Mouse (Mus musculus): ENCODE results near the gene Nsun2.

Gene Nsun2

DNA sequence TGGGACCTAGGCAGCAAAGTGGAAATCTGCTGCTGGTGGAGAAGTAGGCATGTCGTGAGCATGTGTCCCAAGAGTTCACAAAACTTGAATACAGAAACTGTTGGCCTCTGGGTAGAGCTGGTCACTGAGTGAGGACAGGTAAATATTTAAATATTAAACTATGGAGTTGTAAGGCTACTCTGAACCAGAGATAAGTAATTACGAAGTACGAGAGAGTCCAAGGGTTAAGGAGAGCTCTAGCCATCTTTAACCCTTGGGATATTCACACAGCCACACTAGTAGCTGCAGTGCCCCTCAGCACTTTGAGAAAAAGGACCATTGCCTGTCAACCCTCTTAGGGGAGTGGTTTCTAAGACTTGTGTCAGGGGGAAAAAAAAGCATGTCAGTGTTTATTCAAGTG, 102.8 kb downstream of the Nsun2 start:
- no peak for DNase-seq (ENCODE audit: low spot score)

GRCm38 (mm10) chr13:69636816-69637215, 103.3 kb downstream of the Nsun2 start:
- no peak for DNase-seq (ENCODE audit: low spot score)

- DNase-seq (ENCODE audit: low spot score) = no peak
Measured at GRCm38 (mm10) chr13:69637657-69638056, 104.1 kb downstream of the Nsun2 start.

DNA sequence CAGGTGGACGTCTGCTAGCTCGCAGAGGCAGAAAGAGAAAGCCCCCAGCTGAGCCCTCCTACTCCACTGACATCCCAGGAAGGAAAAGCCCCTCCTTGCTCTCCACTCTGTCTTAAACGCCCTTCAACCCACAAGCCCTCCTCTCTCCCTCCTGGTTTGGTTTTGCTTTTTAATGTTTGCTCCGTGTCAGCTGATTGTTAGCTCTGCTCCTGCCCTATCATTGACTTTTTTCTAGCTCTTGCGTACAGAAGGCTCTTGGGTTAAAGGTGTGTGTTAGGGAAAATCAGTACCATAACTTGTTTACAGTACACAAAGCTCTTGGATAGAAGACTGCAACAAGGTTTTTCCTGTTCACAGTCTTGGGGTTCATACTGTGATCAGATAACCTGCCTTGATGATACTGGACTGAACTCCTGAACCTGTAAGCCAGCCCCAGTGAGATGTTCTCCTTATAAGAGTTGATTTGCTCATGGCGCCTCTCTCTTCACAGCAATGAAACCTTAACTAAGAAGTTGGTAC, 104.6 kb downstream of the Nsun2 start:
- DNase-seq (ENCODE audit: low spot score) = no peak

GRCm38 (mm10) chr13:69639251-69639650, 105.7 kb downstream of the Nsun2 start:
- DNase-seq (ENCODE audit: low spot score) = no peak

DNA sequence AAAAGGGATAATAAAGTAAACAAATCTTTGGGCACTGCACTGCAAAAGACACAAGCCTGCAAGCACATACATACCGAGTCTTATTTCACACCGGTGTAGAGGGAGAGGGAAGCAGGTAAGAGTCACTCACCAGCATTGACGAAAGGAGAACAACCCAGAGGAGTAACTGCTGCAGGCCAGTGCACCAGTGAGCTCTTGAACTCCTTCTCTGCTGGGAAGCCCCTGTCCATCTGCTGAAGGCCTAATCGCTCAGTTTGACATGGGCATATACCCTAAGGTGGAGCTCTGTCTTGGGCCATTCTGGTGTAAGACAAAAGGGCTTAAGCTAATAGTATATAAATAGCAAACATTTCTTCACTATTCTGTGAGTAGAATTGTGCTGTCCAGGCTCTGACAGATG, 106.6 kb downstream of the Nsun2 start:
- DNase-seq (ENCODE audit: low spot score) = no peak

DNA sequence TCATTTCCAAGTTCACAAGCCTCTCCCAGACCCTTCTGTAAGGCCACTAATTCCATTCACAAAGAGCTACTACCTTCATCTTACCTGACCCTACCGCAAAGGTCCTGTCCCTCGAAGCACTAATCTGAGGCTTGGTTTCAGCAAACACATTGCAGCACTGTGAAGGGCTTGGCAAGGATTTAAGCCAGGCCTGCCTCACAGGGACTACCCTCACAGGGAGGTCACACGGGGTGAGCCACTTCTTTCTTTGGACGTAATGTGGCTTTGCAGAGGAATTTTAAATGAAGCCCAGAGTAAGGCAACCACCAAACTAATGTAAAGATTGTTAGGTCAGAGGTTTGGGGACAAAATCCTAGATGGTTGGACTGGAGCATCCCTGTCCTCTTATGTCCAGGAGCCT, 107.0 kb downstream of the Nsun2 start:
- no peak for DNase-seq (ENCODE audit: low spot score)

DNA sequence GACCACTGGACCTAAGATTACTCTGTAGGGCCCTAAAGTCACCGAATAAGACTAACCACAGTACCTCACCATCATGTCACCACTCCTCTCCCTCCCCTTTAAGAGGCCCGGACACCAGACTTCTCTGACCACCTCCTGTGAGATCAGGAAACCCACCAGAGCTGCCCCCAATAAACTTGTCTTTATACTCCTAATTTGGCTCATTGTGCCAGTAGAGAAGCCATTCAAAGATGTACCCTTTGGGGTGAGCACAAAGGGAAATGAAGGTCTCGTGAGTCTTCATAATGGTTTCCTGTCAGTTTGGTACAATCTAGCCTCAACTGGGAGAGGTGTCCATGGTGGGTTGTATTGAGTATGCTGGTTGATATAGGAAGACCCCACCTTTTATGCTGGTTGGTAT, 107.5 kb downstream of the Nsun2 start:
- DNase-seq (ENCODE audit: low spot score) = no peak

DNA sequence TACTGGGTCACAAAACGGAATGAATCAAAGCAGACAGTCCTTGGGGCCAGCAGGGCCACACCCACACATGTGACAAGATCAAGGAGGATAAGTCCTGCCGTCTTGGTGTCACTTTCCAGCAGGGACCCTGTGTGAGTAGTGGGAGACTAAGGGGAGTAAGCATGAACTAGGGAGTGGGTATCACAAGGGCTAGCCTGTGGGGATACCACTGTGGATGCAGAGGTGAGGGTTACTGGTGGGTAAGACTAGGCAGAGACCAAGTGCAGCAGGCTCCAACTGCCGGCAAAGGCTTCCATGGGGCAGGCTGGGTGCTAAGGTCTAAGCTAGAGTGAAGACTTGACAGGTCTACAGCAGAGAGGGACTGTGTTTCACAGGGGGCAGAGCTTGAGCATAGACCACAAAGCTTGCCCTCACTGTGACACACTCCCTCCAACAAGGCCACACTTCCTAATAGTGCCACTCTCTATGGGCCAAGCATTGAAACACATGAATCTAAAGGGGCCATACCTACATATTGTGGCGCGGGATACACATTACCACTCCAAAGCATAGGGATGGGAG, 109.2 kb downstream of the Nsun2 start:
- no peak for DNase-seq (ENCODE audit: low spot score)

DNA sequence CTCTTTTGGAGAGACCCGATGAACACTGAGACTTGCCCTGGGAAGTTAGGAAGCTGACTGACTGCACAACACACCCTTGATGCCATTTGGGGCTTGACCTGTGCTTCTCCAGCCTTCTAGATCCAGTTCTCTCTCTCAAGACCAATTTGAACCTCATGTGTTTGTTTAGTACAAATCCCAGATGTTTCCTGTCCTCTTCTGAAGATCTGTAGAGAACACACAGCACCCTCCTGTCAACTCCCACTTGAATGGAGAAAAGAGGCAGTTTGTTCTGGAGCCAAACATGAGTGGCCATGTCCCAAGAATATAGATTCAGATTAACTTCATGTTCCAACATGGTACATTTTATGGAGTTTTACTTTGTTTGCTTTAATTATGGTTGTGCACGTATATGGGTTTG, 110.4 kb downstream of the Nsun2 start:
- DNase-seq (ENCODE audit: low spot score) = no peak

DNA sequence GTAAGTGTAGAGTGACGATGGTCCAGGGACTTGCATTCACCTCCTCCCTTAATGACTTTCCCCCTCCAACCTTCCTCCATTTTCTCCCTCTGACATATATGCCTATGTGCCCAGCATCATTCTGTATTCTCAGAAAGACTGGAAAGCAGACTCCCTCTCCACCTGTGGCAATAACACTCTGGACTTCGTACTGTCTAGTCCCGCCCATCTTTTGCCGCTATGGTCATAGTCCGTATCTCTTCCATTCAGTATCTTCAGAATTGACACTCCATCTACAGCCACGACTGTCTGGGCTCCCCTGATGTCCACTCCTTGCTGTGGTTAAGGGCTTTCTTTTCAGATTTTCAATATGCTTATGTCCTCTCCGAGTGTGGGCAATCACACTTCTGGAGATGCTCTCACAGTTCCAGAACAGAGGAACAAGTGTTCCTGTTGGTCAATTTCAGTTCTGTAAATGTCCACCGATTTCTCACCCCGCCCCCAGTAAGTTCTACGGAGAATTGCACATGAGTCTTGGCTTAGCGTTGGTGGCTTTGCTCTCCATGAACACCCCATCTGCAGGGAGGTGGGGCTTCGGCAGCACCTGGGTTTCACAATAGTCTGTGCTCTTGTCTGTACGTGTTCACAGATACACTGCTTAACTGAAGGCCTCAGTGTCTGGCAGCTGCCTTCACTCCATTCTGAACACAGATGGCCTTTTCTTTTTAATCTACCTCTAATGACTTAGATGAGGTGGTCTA, 111.1 kb downstream of the Nsun2 start:
- DNase-seq (ENCODE audit: low spot score) = no peak

DNA sequence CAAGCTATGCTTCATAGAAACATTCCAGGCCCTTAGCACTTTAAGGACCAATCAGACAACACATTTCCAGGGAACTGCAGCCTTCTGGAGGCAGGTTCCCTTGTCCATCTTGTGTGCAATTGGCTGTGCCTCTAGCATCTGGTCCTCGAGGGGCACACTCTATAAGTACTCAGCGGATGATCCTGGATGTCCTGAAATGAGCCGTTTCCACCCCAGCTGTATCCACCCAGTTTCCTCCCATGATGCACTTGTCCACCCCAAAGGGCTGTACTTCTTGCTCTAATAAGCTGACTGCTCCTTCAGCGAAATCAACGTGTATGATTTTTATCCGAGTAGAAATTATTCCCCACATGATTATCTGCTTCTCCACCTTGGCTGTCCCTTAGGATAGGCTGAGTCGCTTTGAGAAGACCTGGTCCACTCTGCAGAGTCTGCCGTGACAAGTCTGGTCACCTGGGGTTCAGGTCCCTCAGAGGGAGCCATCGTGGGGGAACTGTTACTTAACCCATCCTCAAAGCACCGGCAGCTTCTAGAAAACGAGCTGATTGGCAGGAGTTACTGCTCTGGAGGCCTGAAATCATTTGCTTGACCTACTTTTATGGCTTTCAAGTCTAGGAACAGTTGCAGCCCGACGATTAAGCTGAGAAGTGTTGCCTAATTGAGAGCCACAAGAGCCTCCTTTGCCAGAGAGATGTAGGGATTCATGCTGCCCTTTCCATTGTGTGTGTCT, 112.3 kb downstream of the Nsun2 start:
- DNase-seq (ENCODE audit: low spot score) = no peak

DNA sequence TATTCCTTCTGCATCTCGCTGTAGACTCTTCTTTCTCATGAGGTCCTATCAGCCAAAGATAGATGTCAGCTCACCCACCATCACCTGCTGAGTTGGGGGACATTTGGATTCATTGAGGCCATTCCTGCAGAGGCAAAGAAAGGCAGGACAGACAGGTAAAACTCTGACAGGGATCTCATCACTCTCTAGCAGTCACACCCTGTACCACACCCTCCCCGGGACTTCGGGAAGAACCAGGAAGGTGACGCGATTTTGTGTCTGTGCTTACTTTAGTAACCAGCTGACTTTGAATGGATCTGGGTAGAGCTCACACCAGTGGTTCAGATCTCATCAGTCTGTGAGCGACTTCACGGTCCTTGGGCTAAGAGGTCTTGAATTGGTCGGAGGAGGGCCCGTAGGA, 112.9 kb downstream of the Nsun2 start:
- no peak for DNase-seq (ENCODE audit: low spot score)

GRCm38 (mm10) chr13:69654508-69654907, 121.0 kb downstream of the Nsun2 start:
- DNase-seq (ENCODE audit: low spot score) = no peak

DNA sequence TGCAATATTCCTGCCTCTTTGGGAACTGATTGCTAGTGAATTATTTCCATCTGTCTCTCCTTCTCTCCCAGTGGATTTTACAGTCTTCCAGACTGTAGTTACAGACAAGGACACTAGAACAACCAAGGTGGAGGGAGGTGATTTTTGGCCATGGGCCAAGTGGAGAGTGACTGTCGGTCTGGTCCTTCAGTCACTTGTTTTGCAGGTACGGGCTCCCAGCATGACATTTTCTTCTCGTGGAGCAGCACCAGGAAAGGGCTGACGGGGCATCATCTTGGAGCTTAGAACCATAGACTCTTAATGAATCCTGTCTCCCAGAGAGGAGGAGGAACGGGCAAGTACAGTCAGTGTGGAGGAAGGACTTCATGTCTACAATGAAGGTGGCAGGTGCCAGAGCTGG, 138.6 kb downstream of the Nsun2 start:
- no peak for DNase-seq (ENCODE audit: low spot score)

GRCm38 (mm10) chr13:69672565-69672964, 139.0 kb downstream of the Nsun2 start:
- no peak for DNase-seq (ENCODE audit: low spot score)

GRCm38 (mm10) chr13:69673197-69673920, 139.8 kb downstream of the Nsun2 start:
- no peak for DNase-seq (ENCODE audit: low spot score)

DNA sequence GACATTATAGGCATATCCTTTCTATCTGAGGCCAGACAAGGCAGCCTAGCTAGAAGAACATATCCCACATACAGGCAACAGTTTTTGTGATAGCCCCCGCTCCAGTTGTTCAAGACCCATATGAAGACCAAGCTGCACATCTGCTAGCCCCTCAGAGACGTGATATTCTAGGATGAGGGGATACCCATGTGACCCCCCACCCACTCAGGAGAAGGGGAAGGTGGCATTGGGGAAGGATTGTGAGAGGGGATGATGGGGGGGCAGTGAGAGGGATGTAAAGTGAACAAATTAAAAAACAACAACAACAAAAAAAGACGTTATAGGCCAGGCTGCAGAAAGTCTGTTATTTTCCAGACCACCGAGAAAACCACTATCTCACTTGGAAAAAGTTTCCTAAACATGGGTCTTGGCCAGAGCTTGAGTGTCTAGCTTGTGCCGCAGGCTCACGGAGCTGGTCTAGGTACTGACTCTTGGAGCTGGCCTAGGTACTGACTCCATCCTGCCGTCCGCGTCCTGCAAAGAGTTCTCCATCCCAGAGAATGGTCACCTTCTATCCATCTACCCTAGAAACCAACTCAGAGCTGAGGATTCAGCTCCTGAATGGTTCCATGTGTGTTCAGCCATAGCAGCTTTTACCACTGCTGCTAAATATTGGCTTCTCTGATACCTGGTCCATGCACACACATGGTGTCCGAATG, 140.5 kb downstream of the Nsun2 start:
- DNase-seq (ENCODE audit: low spot score) = no peak

All from MN1 (cell line).